Mouse (Mus musculus) Patski (cell line): Measurements from ENCODE around the gene Irf2bpl. TPM values are rescaled to one million over a fixed set of nuclear protein-coding genes. Genes with fewer than 3 reads are reported as not detected.

Source experiments
- ATAC-seq: fragments of 100-300 bp; one replicate; pipeline ENCODE4 v1.8.0; 2021
- CTCF ChIA-PET: fragments of 350-600 bp; sonication (Branson Sonifier 250); formaldehyde crosslinking; loops from one replicate; lab custom pipeline; 2022; ENCODE audit warnings: inconsistent platforms; lab: Charles Lee
- POLR2A ChIA-PET: fragments of 350-600 bp; sonication (Branson Sonifier 250); formaldehyde crosslinking; loops from one replicate; lab custom pipeline; 2022; ENCODE audit warnings: antibody characterized with exemption, inconsistent platforms; lab: Charles Lee
- DNase-seq: peaks from one replicate; pipeline ENCODE4 v3.0.0-alpha.2; 2011; ENCODE audit warnings: low read depth, low spot score
- H3K27me3 ChIP-seq: fragments of 371-371 bp; one replicate; pipeline ENCODE4 v1.5.1; 2021
- CTCF ChIP-seq: fragments of 100-300 bp; IDR thresholded peaks from one replicate; pipeline ENCODE4 v1.5.1; 2021
- in situ Hi-C: fragments of 300-500 bp; cut with MboI; formaldehyde crosslinking; loops from 3 replicates; pipeline ENCODE4 v1.11.1; 2018; ENCODE audit warnings: low pct_unique_long_range_greater_than_20kb, mixed read lengths
- polyA plus RNA-seq: library from polyadenylated mRNA; unstranded; gene quantifications from one replicate; pipeline ENCODE4 v1.2.3, GENCODE M21; 2021

The Irf2bpl gene
- polyA plus RNA-seq, 1 experiment from 2014 or later: 97.1 TPM

DNA sequence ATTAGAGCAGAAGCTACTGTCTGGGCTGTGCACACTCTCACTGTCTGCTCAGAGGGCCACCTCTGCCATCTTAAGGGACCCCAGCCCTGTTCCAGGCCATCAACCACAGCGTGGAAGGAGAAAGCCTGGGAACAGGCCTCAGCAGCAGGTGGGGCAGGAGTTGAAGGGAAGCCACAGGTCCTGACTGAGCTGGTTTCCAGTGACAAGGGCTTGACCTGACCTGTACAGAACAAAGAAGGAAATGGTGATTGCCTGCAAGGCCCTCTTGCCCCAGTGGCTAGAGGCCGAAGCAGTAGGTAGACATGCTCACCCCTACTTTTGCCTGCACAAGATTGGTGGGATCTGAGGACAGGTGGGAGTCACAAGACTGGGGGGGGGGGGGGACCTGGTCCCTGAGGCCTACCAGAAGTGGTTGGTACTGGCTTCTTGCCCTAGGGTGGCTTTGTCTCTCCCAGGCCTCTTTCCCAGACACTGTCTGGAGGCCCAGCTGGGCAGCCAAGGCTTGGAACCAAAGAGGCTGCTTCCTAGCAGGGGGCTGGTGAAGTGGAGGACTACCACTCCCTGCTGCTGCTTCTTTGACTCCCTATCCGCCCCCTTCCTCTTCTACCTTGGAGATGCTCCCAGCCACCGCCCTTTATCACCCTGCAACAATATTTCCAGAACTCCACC, 12.8 kb downstream of the Irf2bpl start:
- peak; percentile 34 for ATAC-seq
- ChIA-PET POLR2A (interaction anchor here (1.0 to 2.5 kb wide), 5 partner anchors 9 to 72 kb away, joined by 3 to 9 read pairs (median 4); no protein-coding TSS in a partner anchor), CTCF (interaction anchor here (0.7 to 2.7 kb wide), 5 partner anchors 9 to 82 kb away, joined by 3 to 13 read pairs (median 3); no protein-coding TSS in a partner anchor)
- H3K27me3 ChIP-seq: no peaks in the 10 kb centered on the region
- in situ Hi-C loops: loop anchor here (5.0 kb wide), 1 partner anchor 44 kb away; no protein-coding TSS in a partner anchor
- no peak for DNase-seq
- TF ChIP-seq CTCF: no peak

GRCm38 (mm10) chr12:86870996-86871395, 13.6 kb downstream of the Irf2bpl start:
- POLR2A ChIA-PET: interaction anchor here (0.6 to 2.5 kb wide), 3 partner anchors 11 to 22 kb away, joined by 4 to 9 read pairs (median 4); no protein-coding TSS in a partner anchor
- no peaks in the 10 kb centered on the region for H3K27me3 ChIP-seq
- CTCF ChIA-PET: interaction anchor here (0.7 to 2.7 kb wide), 2 partner anchors 16 to 28 kb away, joined by 4 to 13 read pairs; no protein-coding TSS in a partner anchor
- ATAC-seq (no peak), DNase-seq (no peak)
- no peak for TF ChIP-seq CTCF
- in situ Hi-C loops: loop anchor here (5.0 kb wide), 1 partner anchor 44 kb away; no protein-coding TSS in a partner anchor

DNA sequence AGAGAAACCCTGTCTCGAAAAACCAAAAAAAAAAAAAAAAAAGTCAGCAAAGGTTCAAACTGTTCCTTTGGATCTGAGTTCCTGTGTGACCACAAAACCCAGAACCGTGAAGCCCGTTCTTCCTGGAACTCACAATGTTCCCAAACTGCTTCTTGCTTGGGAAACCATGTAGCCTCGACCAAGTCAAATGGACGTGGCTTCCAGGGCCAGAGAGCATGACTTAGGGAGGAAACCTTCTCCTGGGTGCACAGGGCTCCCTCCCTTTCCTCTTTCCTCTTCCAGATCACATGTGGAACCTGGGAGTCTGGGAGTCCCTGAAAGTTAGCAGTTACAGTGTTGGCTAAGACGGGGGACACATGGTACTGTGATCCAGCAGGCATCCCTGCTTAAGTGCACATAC, 14.8 kb downstream of the Irf2bpl start:
- in situ Hi-C loops: loop anchor here (5.0 kb wide), 1 partner anchor 42 kb away; no protein-coding TSS in a partner anchor
- POLR2A ChIA-PET: no interaction called here

GRCm38 (mm10) chr12:86867271-86868223, 17.1 kb downstream of the Irf2bpl start:
- ChIA-PET CTCF (no interaction called here), POLR2A (interaction anchor here (0.7 to 1.2 kb wide), 5 partner anchors 9 to 32 kb away, joined by 3 read pairs; no protein-coding TSS in a partner anchor)
- ATAC-seq: peak; percentile 34
- no peak for DNase-seq
- in situ Hi-C loops: no loop called here
- TF ChIP-seq CTCF: no peak
- H3K27me3 ChIP-seq: no peaks in the 10 kb centered on the region

More for the DNA sequence above, 14.8 kb downstream of the Irf2bpl start:
- no peak for TF ChIP-seq CTCF
- ATAC-seq (no peak), DNase-seq (no peak)
- H3K27me3 ChIP-seq: no peaks in the 10 kb centered on the region
- CTCF ChIA-PET: no interaction called here

- ATAC-seq (no peak), DNase-seq (no peak)
- no peaks in the 10 kb centered on the region for H3K27me3 ChIP-seq
- no peak for TF ChIP-seq CTCF
- POLR2A ChIA-PET: interaction anchor here (0.9 to 1.2 kb wide), 2 partner anchors 31 to 62 kb away, joined by 3 to 4 read pairs; no protein-coding TSS in a partner anchor
- CTCF ChIA-PET: no interaction called here
- in situ Hi-C loops: no loop called here
Measured at GRCm38 (mm10) chr12:86864316-86865020, 20.1 kb downstream of the Irf2bpl start.

DNA sequence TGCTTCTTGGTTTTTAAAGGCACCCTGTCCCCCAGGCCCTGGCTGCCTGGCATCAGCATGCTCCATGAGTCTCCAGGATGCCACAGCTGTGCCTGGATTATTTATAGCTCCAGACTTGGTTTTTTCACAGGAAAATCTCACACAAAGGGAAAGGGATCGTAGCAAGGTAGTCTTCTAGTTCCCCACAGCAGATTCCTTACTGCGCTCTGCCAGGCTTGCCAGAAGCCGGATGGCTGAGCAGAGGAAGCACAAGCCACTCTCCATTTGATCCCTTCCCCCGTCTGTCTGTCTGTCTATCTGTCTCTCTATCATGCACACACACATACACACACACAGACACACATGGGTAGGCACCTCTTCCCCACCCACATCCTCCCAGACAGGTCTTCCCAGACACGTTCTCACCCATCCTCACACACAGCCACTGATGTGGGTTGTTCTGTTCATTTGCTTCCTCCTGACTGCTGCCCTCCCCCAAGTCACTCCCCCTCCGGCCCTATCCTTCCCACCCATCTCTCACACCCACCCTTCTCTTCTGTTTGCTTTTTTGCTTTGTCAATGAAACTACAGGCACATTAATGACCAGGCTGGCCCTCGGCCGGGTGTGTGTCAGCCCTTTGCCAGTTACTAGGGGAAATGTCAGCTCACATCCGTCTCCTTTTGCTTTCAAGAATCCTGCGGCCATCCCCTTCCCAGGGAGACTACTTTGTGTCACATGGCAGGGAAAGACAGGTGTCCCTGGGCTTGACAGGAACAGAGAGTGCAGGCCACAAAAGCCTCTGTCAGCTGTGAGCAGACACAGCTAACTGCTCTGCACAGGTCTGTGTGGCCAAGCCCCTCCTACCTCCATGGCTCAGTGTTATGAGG, 24.4 kb downstream of the Irf2bpl start:
- ChIA-PET POLR2A (interaction anchor here (1.3 kb wide), 1 partner anchor 18 kb away, joined by 3 read pairs; no protein-coding TSS in a partner anchor), CTCF (interaction anchor here (1.3 kb wide), 1 partner anchor 12 kb away, joined by 3 read pairs; no protein-coding TSS in a partner anchor)
- ATAC-seq (no peak), DNase-seq (no peak)
- no peak for TF ChIP-seq CTCF
- in situ Hi-C loops: no loop called here
- H3K27me3 ChIP-seq: no peaks in the 10 kb centered on the region

- POLR2A ChIA-PET: interaction anchor here (0.8 to 1.3 kb wide), 2 partner anchors 8 to 19 kb away, joined by 3 read pairs; no protein-coding TSS in a partner anchor
- CTCF ChIA-PET: interaction anchor here (1.2 to 1.3 kb wide), 2 partner anchors 13 to 59 kb away, joined by 3 to 4 read pairs; no protein-coding TSS in a partner anchor
Measured at GRCm38 (mm10) chr12:86858983-86859872, 25.4 kb downstream of the Irf2bpl start.

GRCm38 (mm10) chr12:86858498-86858897, 26.1 kb downstream of the Irf2bpl start:
- ATAC-seq: no peak
- ChIA-PET POLR2A (interaction anchor here (0.6 to 1.3 kb wide), 4 partner anchors 9 to 56 kb away, joined by 3 read pairs; no protein-coding TSS in a partner anchor), CTCF (interaction anchor here (1.2 kb wide), 1 partner anchor 59 kb away, joined by 4 read pairs; no protein-coding TSS in a partner anchor)
- no peak for TF ChIP-seq CTCF
- in situ Hi-C loops: no loop called here
- no peak for DNase-seq
- H3K27me3 ChIP-seq: no peaks in the 10 kb centered on the region

More at GRCm38 (mm10) chr12:86858983-86859872, 25.4 kb downstream of the Irf2bpl start:
- TF ChIP-seq CTCF: no peak
- in situ Hi-C loops: no loop called here
- no peak for DNase-seq
- ATAC-seq: no peak
- H3K27me3 ChIP-seq: no peaks in the 10 kb centered on the region
